Mouse (Mus musculus) heart, adult 9 months (tissue): ENCODE data around the gene Map4k2.
A peak's percentile ranks its signal among the peaks of the same experiment; 100 is the strongest.
"Not testable (repeated sequence)": the region's sequence is repeated elsewhere in the genome, so short reads cannot be mapped to it uniquely, and the experiment has no call there.

ENCODE experiments used
- DNase-seq, 2 experiments: peaks; one replicate each; pipeline ENCODE4 v3.0.0; 2022; ENCODE audit warnings: low spot score in 2 of 2

The Map4k2 gene

GRCm38 (mm10) chr19:6340524-6341452 lies at the start of gene Map4k2:
Gene Map4k2 (plus strand): TSS chr19:6341135.
- peak; percentile 86 for DNase-seq

GRCm38 (mm10) chr19:6292262-6292661 lies 48.7 kb upstream of the Map4k2 start:
- no peak for DNase-seq

GRCm38 (mm10) chr19:6294301-6294700 lies 46.6 kb upstream of the Map4k2 start:
- DNase-seq, result peak in 1 of 2 experiments; percentile 6

- peak in 1 of 2 experiments; percentile 3 for DNase-seq
These were observed 44.3 kb upstream of the Map4k2 start for GRCm38 (mm10) chr19:6296551-6297210.

GRCm38 (mm10) chr19:6297641-6298040 lies 43.3 kb upstream of the Map4k2 start:
- peak; percentile 78 to 79 for DNase-seq

- DNase-seq, result peak in 1 of 2 experiments; percentile 8
These were observed 41.9 kb upstream of the Map4k2 start for GRCm38 (mm10) chr19:6299003-6299402.

GRCm38 (mm10) chr19:6299450-6300267 lies 41.3 kb upstream of the Map4k2 start:
- DNase-seq, result peak; percentile 61 to 79

- DNase-seq, result peak; percentile 78 to 89
These were observed 40.5 kb upstream of the Map4k2 start for GRCm38 (mm10) chr19:6300402-6300841.

GRCm38 (mm10) chr19:6302114-6302513 lies 38.8 kb upstream of the Map4k2 start:
- DNase-seq, result no peak

- DNase-seq, result peak; percentile 80 to 92
These were observed 38.4 kb upstream of the Map4k2 start for GRCm38 (mm10) chr19:6302522-6302921.

GRCm38 (mm10) chr19:6303831-6304230 lies 37.1 kb upstream of the Map4k2 start:
- DNase-seq, result no peak

GRCm38 (mm10) chr19:6304787-6305516 lies 36.0 kb upstream of the Map4k2 start:
- DNase-seq, result peak; percentile 85 to 92

- DNase-seq, result no peak
These were observed 35.3 kb upstream of the Map4k2 start for GRCm38 (mm10) chr19:6305517-6306115.

- peak; percentile 84 to 87 for DNase-seq
These were observed 34.8 kb upstream of the Map4k2 start, which contains the start of gene Cdc42bpg for GRCm38 (mm10) chr19:6306137-6306551. Gene Cdc42bpg (plus strand): TSS chr19:6306456.

- DNase-seq, result peak; percentile 67 to 71
These were observed 34.3 kb upstream of the Map4k2 start for GRCm38 (mm10) chr19:6306586-6306985.

GRCm38 (mm10) chr19:6307733-6308531 lies 33.0 kb upstream of the Map4k2 start:
- no peak for DNase-seq

GRCm38 (mm10) chr19:6310181-6310580 lies 30.8 kb upstream of the Map4k2 start:
- DNase-seq, result no peak

GRCm38 (mm10) chr19:6311783-6312182 lies 29.2 kb upstream of the Map4k2 start:
- not testable (repeated sequence) for DNase-seq

- no peak for DNase-seq
These were observed 27.1 kb upstream of the Map4k2 start for GRCm38 (mm10) chr19:6313796-6314195.

- DNase-seq, result no peak
These were observed 26.4 kb upstream of the Map4k2 start for GRCm38 (mm10) chr19:6314513-6314912.
